Mouse (Mus musculus) spleen, adult 2 months (tissue): ENCODE measurements around the gene Fam129b. TPM values are rescaled to one million over a fixed set of nuclear protein-coding genes. Genes with fewer than 3 reads are reported as not detected.

Experiments used
- DNase-seq, 2 experiments: peaks; one replicate each; pipeline versions ENCODE4 v3.0.0 to v3.0.0-alpha.2; 2012 to 2021; ENCODE audit warnings: low spot score in 2 of 2, low read depth in 1 of 2
- H3K27ac ChIP-seq: fragments of 200-500 bp; 2 replicates; pipeline ENCODE4 v1.5.1; 2012; ENCODE audit warnings: low read length, inconsistent platforms; ENCODE audit not compliant: insufficient read depth
- H3K27me3 ChIP-seq: fragments of 200-500 bp; 2 replicates; pipeline ENCODE4 v1.6.1; 2012; ENCODE audit warnings: mild to moderate bottlenecking, moderate library complexity, low read length, inconsistent platforms; ENCODE audit not compliant: control insufficient read depth, insufficient read depth
- H3K36me3 ChIP-seq: fragments of 200-500 bp; 2 replicates; pipeline ENCODE4 v1.6.1; 2012; ENCODE audit warnings: mild to moderate bottlenecking, low read length, inconsistent platforms; ENCODE audit not compliant: control insufficient read depth, insufficient read depth
- H3K4me1 ChIP-seq: fragments of 200-500 bp; 2 replicates; pipeline ENCODE4 v1.6.1; 2011; ENCODE audit warnings: inconsistent platforms; ENCODE audit not compliant: control insufficient read depth, insufficient read depth, insufficient read length
- H3K4me3 ChIP-seq: fragments of 200-500 bp; 2 replicates; pipeline ENCODE4 v1.5.1; 2011; ENCODE audit warnings: mild to moderate bottlenecking, inconsistent platforms; ENCODE audit not compliant: insufficient read depth, insufficient read length; ENCODE audit errors: extremely low read depth
- CTCF ChIP-seq: fragments of 200-500 bp; IDR thresholded peaks from 2 replicates; pipeline ENCODE4 v1.5.1; 2011; ENCODE audit warnings: mild to moderate bottlenecking, inconsistent platforms; ENCODE audit not compliant: insufficient read depth, insufficient read length, insufficient replicate concordance; ENCODE audit errors: extremely low read depth
- POLR2A ChIP-seq: fragments of 200-500 bp; IDR thresholded peaks from 2 replicates; pipeline ENCODE4 v1.6.1; 2011; ENCODE audit warnings: low read depth, low read length, inconsistent platforms
- WGBS: fragments of 180-500 bp; shearing (Covaris S2); methylation state at CpG from one replicate; pipeline ENCODE4 v1.1.7; 2018; 5-methylcytosine and 5-hydroxymethylcytosine counted together
- polyA plus RNA-seq: library from polyadenylated mRNA; depleted of rRNA; stranded (reverse); fragments of >200 nt; gene quantifications from 2 replicates; pipeline ENCODE4 v1.2.3, GENCODE M21; 2012

Fam129b gene
- polyA plus RNA-seq, 1 experiment: 11.0 TPM

- 71% methylated on average over 8 of the region's 8 CpGs for WGBS
These were observed 81.4 kb downstream of the Fam129b start for GRCm38 (mm10) chr2:32957344-32957743.

GRCm38 (mm10) chr2:32960273-32960672 is 84.4 kb downstream of the Fam129b start:
- Histone ChIP-seq H3K27me3 (no peaks in the 10 kb centered on the region), H3K27ac (no peak overlapping the region), H3K36me3 (peaks cover 16% of the 10 kb centered on the region), H3K4me3 (no peak overlapping the region), H3K4me1 (peaks cover 2% of the 10 kb centered on the region; the same call in 1 of the 2 replicates)
- TF ChIP-seq CTCF (no peak), POLR2A (no peak)
- DNase-seq: no peak
- 88% methylated on average over 4 of the region's 4 CpGs for WGBS

More at GRCm38 (mm10) chr2:32957344-32957743, 81.4 kb downstream of the Fam129b start:
- Histone ChIP-seq H3K36me3 (peaks cover 5% of the 10 kb centered on the region), H3K27ac (no peak overlapping the region), H3K4me3 (no peak overlapping the region), H3K27me3 (no peaks in the 10 kb centered on the region), H3K4me1 (peaks cover 2% of the 10 kb centered on the region; the same call in 1 of the 2 replicates)
- TF ChIP-seq CTCF: no peak
- TF ChIP-seq POLR2A: no peak
- DNase-seq: no peak

GRCm38 (mm10) chr2:32961192-32961995 is 85.5 kb downstream of the Fam129b start, which contains the start of the genes Rpl12 and Lrsam1:
Gene Rpl12 (plus strand): TSS chr2:32961559.
Gene Lrsam1 (minus strand): TSS chr2:32961614.
- peaks cover 7% of the 10 kb centered on the region; the same call in 1 of the 2 replicates for H3K4me1 ChIP-seq
- H3K4me3 ChIP-seq: peak within 1 kb of the TSS; percentile 86
- peaks cover 16% of the 10 kb centered on the region for H3K36me3 ChIP-seq
- H3K27me3 ChIP-seq: no peaks in the 10 kb centered on the region
- DNase-seq: peak; percentile 87 to 92
- 3% methylated on average over 55 of the region's 55 CpGs for WGBS
- H3K27ac ChIP-seq: peak within 1 kb of the TSS; percentile 82
- TF ChIP-seq POLR2A (peak; percentile 40), CTCF (no peak)

DNA sequence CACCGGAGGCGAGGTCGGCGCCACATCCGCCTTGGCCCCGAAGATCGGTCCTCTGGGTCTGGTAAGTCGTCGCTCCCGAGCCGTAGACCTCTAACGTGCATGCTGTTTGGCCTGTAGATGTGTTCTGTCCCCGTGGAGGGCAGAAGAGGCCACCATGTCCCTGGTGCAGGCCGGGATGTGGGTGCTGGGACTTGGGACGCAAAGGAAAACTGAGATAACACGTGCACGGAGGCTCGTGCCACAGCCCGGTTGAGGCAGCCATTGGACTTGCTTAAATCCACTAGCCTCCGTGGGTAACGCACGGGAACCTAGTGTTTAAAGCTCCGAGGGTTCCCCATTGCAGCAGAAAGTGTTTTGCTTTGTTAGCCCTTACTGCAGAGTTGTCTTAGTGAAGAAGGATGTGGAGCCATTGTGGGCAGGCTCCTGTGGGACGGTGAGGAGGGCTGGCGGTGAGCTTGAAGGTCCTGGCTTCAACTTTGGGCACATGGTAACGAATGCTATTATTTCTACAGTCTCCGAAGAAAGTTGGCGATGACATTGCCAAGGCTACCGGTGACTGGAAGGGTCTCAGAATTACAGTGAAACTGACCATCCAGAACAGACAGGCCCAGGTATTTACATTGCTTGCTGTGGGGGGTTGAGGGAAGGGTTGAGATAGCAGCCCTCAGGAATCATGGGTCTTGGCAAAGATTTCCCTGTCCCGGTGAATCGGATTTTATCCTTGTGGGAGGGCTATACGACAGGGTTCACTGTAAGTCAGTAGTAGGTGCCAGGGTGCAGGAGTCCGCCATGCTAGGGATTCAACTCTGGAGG is 86.4 kb downstream of the Fam129b start:
- WGBS: 2% methylated on average over 33 of the region's 33 CpGs
- Histone ChIP-seq H3K36me3 (peaks cover 16% of the 10 kb centered on the region), H3K27ac (peak overlapping the region; percentile 82), H3K4me1 (peaks cover 8% of the 10 kb centered on the region; the same call in 1 of the 2 replicates), H3K4me3 (peak overlapping the region; percentile 86), H3K27me3 (no peaks in the 10 kb centered on the region)
- DNase-seq: peak in 1 of 2 experiments; percentile 12
- TF ChIP-seq CTCF: no peak

- H3K4me1 ChIP-seq: peaks cover 11% of the 10 kb centered on the region; the same call in 1 of the 2 replicates
- peak overlapping the region; percentile 86 for H3K4me3 ChIP-seq
- H3K36me3 ChIP-seq: peaks cover 16% of the 10 kb centered on the region
- no peak for TF ChIP-seq POLR2A
- TF ChIP-seq CTCF: no peak
- WGBS: 3% methylated on average over 9 of the region's 9 CpGs
- H3K27ac ChIP-seq: peak overlapping the region; percentile 82
- H3K27me3 ChIP-seq: no peaks in the 10 kb centered on the region
- DNase-seq: peak in 1 of 2 experiments; percentile 22
These were observed 86.9 kb downstream of the Fam129b start for GRCm38 (mm10) chr2:32962875-32963220.

DNA sequence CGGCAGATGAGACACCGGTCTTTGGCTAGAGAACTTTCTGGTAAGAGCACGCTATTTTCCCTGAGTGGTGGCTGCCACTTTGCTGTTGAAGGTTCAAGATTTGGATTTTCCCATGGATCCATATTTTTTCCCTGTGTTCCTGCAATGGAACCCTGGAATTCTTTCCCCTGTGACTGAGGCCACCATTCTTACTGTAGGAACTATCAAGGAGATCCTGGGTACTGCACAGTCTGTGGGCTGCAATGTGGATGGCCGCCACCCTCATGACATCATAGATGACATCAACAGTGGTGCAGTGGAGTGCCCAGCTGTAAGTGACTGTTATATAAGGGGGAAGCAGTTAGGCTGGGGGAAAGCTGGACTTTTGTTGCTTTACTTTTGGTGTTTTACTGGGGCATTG is 87.6 kb downstream of the Fam129b start:
- Histone ChIP-seq H3K4me1 (peaks cover 11% of the 10 kb centered on the region; the same call in 1 of the 2 replicates), H3K36me3 (peaks cover 16% of the 10 kb centered on the region), H3K4me3 (no peak overlapping the region), H3K27me3 (no peaks in the 10 kb centered on the region), H3K27ac (no peak overlapping the region)
- no peak for TF ChIP-seq POLR2A
- no peak for TF ChIP-seq CTCF
- WGBS: 72% methylated on average over 4 of the region's 4 CpGs
- DNase-seq: no peak

DNA sequence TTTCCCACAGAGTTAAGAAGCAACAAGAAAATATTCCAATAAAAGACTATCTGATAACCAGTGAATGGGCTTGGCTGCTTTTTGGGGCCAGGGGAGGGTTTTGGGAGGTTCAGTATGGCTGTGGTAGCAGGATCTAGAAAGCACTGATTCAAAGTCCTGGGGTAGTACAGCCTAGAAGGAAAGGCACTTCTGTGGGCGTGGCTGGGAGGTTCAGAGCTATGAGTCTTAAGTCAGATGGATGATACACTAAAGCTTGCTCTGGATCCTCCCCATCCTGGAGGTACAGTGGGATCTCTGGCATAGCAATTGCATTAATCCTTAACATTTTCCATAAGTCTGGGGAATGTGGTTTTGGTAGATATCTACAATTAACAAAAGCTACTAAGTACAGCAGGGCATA is 88.1 kb downstream of the Fam129b start:
- WGBS: 80% methylated on average over 1 of the region's 1 CpGs
- H3K36me3 ChIP-seq: peaks cover 16% of the 10 kb centered on the region
- no peaks in the 10 kb centered on the region for H3K27me3 ChIP-seq
- no peak for DNase-seq
- peaks cover 11% of the 10 kb centered on the region; the same call in 1 of the 2 replicates for H3K4me1 ChIP-seq
- TF ChIP-seq POLR2A (no peak), CTCF (no peak)
- H3K27ac ChIP-seq: no peak overlapping the region
- H3K4me3 ChIP-seq: no peak overlapping the region
